Mouse (Mus musculus): ENCODE results near the gene Rbm39.
"Not testable (repeated sequence)": the region's sequence is repeated elsewhere in the genome, so short reads cannot be mapped to it uniquely, and the experiment has no call there.

The Rbm39 gene

GRCm38 (mm10) chr2:156180094-156180821 is at the start of gene Rbm39:
Rbm39 (minus strand) TSS chr2:156180238.
- DNase-seq, result peak; percentile 99

- DNase-seq, result no peak
Measured at GRCm38 (mm10) chr2:156229171-156229570, 49.1 kb upstream of the Rbm39 start.

- DNase-seq, result no peak
Measured at GRCm38 (mm10) chr2:156227689-156228088, 47.7 kb upstream of the Rbm39 start.

- DNase-seq, result no peak
Measured at GRCm38 (mm10) chr2:156224043-156224442, 44.0 kb upstream of the Rbm39 start.

- no peak for DNase-seq
Measured at GRCm38 (mm10) chr2:156222100-156222499, 42.1 kb upstream of the Rbm39 start.

- no peak for DNase-seq
Measured at GRCm38 (mm10) chr2:156217786-156218185, 37.7 kb upstream of the Rbm39 start.

GRCm38 (mm10) chr2:156203917-156204316 is 23.9 kb upstream of the Rbm39 start:
- DNase-seq, result no peak

- DNase-seq, result no peak
Measured at GRCm38 (mm10) chr2:156202848-156203437, 22.9 kb upstream of the Rbm39 start.

- DNase-seq, result no peak
Measured at GRCm38 (mm10) chr2:156201486-156201885, 21.4 kb upstream of the Rbm39 start.

- DNase-seq, result no peak
Measured at GRCm38 (mm10) chr2:156199944-156200343, 19.9 kb upstream of the Rbm39 start.

GRCm38 (mm10) chr2:156197129-156197911 is 17.3 kb upstream of the Rbm39 start:
- no peak for DNase-seq

GRCm38 (mm10) chr2:156196302-156197128 is 16.5 kb upstream of the Rbm39 start, which contains the start of gene Phf20:
Phf20 (plus strand) TSS chr2:156196466.
- peak; percentile 96 for DNase-seq

GRCm38 (mm10) chr2:156194571-156194970 is 14.5 kb upstream of the Rbm39 start:
- no peak for DNase-seq

- DNase-seq, result no peak
Measured at GRCm38 (mm10) chr2:156193066-156193862, 13.2 kb upstream of the Rbm39 start.

GRCm38 (mm10) chr2:156192068-156192467 is 12.0 kb upstream of the Rbm39 start:
- no peak for DNase-seq

- DNase-seq, result no peak
Measured at GRCm38 (mm10) chr2:156191540-156191939, 11.5 kb upstream of the Rbm39 start.

- DNase-seq, result peak; percentile 51 to 69
Measured at GRCm38 (mm10) chr2:156190004-156190896, 10.2 kb upstream of the Rbm39 start.

- not testable (repeated sequence) for DNase-seq
Measured at GRCm38 (mm10) chr2:156189241-156189640, 9.2 kb upstream of the Rbm39 start.

GRCm38 (mm10) chr2:156181592-156181991 is 1.6 kb upstream of the Rbm39 start:
- DNase-seq, result no peak

GRCm38 (mm10) chr2:156180824-156181590 is 969 bp upstream of the Rbm39 start:
- no peak for DNase-seq
